Mouse (Mus musculus) granulocyte monocyte progenitor cell, adult 5-6 weeks (primary cell): ENCODE data around the gene Gm49342. TPM values are rescaled to one million over a fixed set of nuclear protein-coding genes. Genes with fewer than 3 reads are reported as not detected.

Experiments
- ATAC-seq: replicated peaks from 2 replicates; pipeline ENCODE4 v1.8.0; 2016; ENCODE audit warnings: mild to moderate bottlenecking, moderate TSS enrichment, inconsistent platforms; ENCODE audit not compliant: poor library complexity, severe bottlenecking
- total RNA-seq, 2 experiments: library from RNA; stranded (forward) in 1 of 2; stranded (reverse) in 1 of 2; fragments of 200-712, 200-1000 nt in 1 of 2; fragments of >200 nt in 1 of 2; fragmentation: Nextera tagmentation in 1 of 2; gene quantifications; 2 replicates each; pipeline ENCODE4 v1.2.3; 2014 to 2017

Gene Gm49342
- total RNA-seq, 2 experiments from 2014 or later: not detected

DNA sequence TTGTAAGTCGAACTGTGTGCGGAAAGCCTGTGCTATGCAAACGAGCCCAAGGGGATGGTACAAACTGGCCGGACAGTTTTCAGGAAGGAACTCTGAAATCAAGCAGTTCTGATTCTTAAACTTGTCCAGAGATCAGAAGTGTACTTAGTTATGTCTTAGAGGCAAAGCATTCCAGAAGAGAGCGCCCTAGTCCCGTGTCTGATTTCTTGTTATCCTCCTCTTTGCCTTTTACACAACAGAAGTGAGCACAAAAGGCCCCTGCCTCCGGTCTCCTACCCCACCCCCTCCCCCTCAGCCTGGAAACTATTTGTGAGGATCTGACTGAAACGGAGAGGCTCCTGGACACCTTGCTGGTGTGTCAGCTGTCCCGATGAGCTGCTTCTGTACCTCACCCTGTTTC is 32.4 kb downstream of the Gm49342 start:
- no peak for ATAC-seq

DNA sequence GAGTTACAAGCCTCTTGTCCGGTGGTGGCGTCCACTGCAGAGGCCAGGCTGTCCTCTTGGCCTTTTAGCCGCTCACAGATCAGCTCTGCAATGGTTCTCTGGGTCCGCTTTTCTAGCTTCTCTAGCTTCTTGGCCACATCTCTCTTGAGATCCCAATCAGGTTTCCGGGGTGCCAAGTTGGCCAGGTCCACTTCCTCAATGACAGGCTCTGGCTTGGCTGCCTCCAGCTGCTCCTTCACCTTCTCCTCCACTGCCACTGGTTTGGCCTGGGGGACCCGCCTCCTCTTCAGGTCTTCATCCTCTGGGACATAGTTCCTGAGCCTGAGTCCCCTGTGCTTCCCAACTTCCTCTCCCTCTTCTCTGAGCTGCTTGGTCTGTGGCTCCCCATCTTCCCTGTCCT is 34.1 kb downstream of the Gm49342 start:
- peak; percentile 74 for ATAC-seq

DNA sequence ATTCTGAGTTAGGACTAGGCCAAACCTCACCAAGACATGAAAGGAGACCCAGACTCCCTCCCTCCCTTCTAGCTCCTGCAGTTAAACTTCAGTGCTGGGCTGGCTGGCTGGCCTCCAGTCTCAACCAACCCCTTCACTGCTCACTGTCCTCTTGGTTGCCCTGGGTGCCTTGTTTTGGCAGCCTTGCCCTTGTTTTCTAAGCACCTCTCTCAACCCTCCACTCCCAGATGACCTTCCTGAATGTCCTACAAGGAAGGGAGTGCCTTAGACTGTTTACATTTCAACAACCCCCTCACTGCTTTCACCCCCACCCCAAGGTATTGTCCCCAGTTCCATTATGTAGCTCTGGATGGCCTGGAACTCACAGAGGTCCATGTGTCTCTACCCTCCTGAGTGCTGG is 35.3 kb downstream of the Gm49342 start:
- no peak for ATAC-seq

DNA sequence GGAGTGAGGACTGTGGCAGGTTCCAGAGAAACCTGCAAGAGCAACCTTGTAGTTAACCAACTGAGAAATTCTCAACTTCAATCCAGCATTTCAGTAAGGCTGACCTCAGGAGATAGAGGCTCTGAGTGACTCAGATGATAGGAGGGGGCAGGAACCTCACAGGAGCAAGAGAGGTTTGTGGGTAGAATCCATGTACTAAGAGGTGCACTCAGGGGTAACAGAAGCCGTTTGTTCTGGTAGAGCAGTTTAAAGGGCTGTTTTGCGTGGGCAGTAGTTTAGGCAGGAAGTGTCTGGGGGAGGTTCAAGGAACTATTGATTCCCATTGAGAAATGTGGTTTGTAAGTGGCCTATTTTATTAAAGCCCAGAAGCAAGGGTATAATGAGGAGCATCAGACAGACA is 36.9 kb downstream of the Gm49342 start:
- ATAC-seq: peak; percentile 20; the same call in 1 of the 2 replicates

DNA sequence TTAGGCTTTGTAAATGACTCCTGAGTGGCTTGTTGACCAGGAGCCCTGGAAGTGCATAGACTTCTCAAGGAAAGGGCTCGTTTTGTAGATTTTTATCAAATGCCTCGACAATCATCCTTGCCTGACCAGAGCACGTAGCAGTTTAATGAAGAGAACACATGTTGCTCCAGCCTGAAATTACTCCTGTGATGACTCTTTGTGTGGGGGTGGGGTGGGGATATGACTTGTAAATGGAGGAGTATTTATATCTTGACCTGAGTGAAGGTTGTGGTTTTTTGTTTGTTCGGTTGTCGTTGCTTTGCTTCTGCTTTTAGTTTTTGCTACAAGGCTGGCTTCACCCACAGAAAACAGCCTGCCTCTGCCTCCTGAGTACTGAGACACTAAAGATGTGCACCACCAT is 37.5 kb downstream of the Gm49342 start:
- no peak for ATAC-seq

DNA sequence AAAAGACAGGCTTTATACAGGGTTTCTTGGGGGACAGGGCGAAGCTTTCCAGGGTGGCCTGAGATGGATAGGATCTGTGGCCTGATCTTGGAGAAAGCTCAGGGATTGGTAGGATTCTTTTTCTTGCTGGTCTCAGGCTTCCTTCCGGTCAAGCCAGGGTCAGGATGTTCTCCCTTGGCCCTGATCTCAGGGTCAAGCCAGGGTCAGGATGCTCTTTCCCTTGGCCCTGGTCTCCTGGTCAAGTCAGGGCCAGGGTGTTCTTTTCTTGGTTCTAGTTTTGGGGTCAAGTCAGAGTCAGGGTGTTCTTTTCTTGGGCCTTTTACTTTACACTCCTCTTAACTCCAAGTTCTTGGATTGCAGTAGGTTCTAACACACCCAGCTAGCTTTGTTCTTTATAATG is 43.4 kb downstream of the Gm49342 start:
- ATAC-seq: no peak

DNA sequence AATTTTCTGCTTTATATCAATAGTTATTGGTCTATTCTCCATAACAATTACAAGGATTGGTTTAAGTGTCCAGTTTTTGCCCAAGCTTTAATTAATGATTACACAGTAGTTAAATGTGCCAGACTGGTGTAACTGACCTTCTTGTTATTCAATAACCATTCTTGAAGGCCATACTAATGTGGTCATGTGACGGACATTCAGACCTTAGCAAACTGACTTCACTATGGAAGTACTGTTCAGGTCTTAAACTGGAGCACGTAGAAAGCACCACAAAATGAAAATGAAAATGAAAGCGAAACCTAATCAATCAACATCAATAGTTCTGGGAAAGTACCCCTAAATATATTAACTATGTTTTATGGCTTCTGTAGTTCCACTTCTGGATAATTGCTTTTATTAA is 46.7 kb downstream of the Gm49342 start:
- ATAC-seq: 0 out of 2 replicates have a peak, but pooled peaks have one; percentile 12

DNA sequence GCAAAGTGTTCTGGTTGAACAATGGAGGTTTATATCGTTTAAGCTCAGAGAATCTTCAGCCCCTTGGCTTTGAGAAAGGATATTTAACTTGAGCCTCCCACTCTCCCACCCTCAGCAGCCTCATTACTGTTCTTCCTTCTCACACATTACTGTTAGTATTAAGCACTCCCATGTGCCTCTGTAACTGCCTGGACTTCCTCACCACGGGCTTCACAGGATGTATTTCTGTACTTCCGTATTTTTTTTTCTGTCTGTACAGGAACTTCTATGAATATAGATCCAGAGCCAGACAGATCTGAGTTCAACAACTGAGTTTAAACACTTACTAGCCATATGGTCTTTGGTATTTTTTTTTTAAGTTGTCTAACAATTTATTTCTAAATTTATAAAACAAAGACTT is 52.8 kb downstream of the Gm49342 start:
- peak; percentile 96 for ATAC-seq

DNA sequence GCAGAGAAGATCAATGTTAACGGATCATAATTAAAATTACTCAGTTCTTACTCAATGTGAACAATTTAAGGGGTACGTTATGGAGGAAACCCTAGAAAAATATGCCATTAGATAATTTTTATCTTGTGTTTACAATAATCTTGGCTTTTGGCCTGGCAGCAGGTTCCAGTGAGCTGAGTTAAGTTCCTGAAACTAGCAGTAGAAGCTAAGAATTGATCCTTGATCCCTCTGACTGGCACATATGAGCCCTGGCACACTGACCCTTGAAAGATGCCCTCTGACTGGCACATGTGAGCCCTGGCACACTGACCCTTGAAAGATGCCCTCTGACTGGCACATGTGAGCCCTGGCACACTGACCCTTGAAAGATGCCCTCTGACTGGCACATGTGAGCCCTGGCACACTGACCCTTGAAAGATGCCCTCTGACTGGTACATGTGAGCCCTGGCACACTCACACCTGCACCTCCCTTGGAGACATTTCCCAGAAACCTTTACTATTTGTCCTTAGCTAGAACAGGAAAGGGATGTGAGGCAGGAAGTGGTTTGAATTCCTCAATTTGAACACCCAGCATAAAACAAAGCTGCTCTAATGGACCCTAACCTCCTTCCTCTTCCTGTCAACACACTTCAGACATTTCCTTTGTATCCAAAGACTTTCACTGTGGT is 53.8 kb downstream of the Gm49342 start:
- peak; percentile 76 for ATAC-seq

DNA sequence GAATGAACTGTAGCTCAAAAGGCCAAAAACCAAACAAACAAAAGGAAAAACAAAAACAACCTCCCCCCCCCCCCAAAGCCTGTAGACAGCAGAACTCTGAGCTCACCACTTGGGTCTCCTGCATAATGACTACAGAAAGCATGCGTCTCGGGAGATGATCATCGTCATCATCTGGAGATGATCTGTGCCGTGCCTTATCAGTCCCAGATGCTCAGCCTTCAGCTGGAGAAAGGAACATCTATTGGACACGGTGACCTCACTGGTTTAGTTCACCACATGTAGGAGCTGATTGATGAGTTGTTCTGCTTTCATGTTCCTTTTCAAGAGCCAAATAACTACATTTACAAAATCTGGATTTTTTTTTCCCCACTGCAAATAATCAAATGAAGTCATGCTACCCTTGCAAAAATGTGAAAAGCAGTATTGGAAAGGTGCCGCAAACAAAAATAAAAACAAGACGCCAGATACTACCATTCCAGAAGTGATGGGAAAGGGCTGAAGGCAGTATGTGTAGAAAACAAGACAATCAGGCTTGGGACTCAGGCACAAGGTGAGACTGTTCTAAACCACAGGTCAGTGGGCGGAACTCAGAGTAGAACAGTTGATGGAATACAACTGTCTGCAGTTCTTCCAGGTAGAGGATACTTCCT is 63.0 kb downstream of the Gm49342 start, which contains the start of gene Rnase10:
TSS of gene Rnase10 (plus strand) at position 600 of the 650 bp plus-strand sequence.
- ATAC-seq: no peak

DNA sequence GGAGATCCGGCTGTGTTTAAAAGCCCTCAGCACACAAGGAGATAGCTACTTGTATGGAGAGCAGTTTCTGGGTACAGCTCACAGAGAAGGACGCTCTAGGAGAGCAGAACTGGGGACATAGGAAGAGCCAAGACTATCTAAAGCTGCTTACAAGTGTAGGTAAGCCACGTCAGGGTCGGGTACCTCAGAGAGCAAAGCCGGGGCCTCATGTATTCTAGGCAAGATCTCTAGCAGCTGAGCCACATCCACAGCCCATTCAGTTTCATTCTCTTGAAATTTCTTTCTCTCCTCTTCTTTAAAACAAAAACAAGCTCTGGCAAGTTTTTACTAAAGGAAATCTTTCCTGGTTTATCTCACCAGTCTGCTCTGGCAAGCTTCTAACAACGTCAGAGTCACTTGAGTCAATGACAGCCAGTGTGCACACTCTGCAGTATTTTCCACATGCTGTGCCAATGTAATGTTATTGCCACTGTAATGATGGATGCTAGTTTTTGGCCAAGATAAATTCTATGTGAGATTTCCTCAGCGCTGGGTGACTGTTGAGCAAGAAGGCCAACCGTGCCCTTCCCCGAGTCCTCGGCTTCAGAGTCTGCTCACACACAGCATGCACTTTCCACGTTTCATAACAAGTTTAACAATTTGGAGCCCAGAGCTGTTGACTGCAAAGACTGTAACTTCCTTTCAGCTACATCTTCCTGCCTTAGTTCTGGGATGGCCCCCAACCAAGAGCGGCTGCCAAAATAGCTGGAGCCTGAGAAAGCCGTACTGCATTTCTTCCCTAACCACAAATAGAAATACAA is 63.8 kb downstream of the Gm49342 start:
- peak; percentile 83 for ATAC-seq

DNA sequence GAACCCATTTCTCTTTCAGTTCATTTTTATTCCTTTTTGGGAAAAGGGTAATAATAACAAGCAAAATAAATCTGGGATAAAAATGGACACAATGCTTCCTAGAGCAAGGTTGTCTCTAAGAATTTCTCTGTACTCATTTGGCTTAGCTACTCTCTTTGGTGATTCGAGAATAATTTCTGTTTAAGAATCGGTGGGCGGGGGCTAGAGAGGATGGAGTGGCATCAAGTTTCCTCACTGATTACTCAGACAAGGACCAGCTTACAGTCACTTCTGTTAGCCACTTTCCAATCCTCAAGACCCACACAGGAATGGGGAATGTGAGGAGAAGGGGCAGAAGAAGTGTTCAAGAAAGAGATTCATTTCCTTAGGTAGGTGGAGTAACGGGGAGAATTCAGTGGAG is 64.5 kb downstream of the Gm49342 start:
- no peak for ATAC-seq

DNA sequence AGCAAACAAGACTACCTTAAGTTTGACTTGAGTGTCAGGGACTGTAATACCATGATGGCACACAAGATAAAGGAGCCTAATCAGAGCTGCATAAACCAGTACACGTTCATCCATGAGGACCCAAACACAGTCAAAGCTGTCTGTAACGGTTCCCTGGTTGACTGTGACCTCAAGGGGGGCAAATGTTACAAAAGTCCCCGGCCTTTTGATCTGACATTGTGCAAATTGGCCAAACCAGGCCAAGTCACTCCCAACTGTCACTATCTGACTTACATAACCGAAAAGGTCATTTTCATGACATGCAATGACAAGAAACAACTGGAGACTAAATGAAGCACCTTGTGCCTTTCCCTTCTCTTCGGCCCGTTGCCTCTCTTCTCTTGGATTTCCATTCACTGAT is 65.3 kb downstream of the Gm49342 start:
- ATAC-seq: peak; percentile 65

Other genes with a start within 250 kb of the Gm49342 start
- not detected in 2 replicates for gene Olfr748, start 237.1 kb upstream of the Gm49342 start, total RNA-seq (2014; fragmentation: Nextera tagmentation)
- gene Olfr748, start 237.1 kb upstream of the Gm49342 start, total RNA-seq (2017): not detected in 2 replicates
- not detected in 2 replicates for gene Olfr749, start 199.4 kb upstream of the Gm49342 start, total RNA-seq (2014; fragmentation: Nextera tagmentation)
- not detected in 2 replicates for gene Olfr749, start 199.4 kb upstream of the Gm49342 start, total RNA-seq (2017)
- gene Ttc5, start 159.0 kb upstream of the Gm49342 start, total RNA-seq (2014; fragmentation: Nextera tagmentation): 43.2 and 47.1 TPM in 2 replicates
- gene Ttc5, start 159.0 kb upstream of the Gm49342 start, total RNA-seq (2017): 39.8 and 54.4 TPM in 2 replicates
- gene Ccnb1ip1, start 136.8 kb upstream of the Gm49342 start, total RNA-seq (2014; fragmentation: Nextera tagmentation): not detected in 2 replicates
- gene Ccnb1ip1, start 136.8 kb upstream of the Gm49342 start, total RNA-seq (2017): not detected in 2 replicates
- gene Parp2, start 136.7 kb upstream of the Gm49342 start, total RNA-seq (2014; fragmentation: Nextera tagmentation): 61.2 and 110 TPM in 2 replicates
- gene Parp2, start 136.7 kb upstream of the Gm49342 start, total RNA-seq (2017): 85.2 and 92.3 TPM in 2 replicates
- gene Tep1, start 74.0 kb upstream of the Gm49342 start, total RNA-seq (2014; fragmentation: Nextera tagmentation): 41.8 and 54.2 TPM in 2 replicates
- gene Tep1, start 74.0 kb upstream of the Gm49342 start, total RNA-seq (2017): 17.4 and 21.1 TPM in 2 replicates
- 0.17 TPM in 1 of 2 replicates, not detected in the other for gene Klhl33, start 47.0 kb upstream of the Gm49342 start, total RNA-seq (2014; fragmentation: Nextera tagmentation)
- 0.10 and 0.73 TPM in 2 replicates for gene Klhl33, start 47.0 kb upstream of the Gm49342 start, total RNA-seq (2017)
- 77.5 and 111 TPM in 2 replicates for gene Osgep, start 19.6 kb upstream of the Gm49342 start, total RNA-seq (2014; fragmentation: Nextera tagmentation)
- 110 and 118 TPM in 2 replicates for gene Osgep, start 19.6 kb upstream of the Gm49342 start, total RNA-seq (2017)
- 214 and 260 TPM in 2 replicates for gene Apex1, start 19.5 kb upstream of the Gm49342 start, total RNA-seq (2014; fragmentation: Nextera tagmentation)
- 202 and 229 TPM in 2 replicates for gene Apex1, start 19.5 kb upstream of the Gm49342 start, total RNA-seq (2017)
- gene Pip4p1, start 13.7 kb upstream of the Gm49342 start, total RNA-seq (2014; fragmentation: Nextera tagmentation): 48.4 and 72.7 TPM in 2 replicates
- 20.9 and 25.0 TPM in 2 replicates for gene Pip4p1, start 13.7 kb upstream of the Gm49342 start, total RNA-seq (2017)
- gene Pnp, start 13.4 kb upstream of the Gm49342 start, total RNA-seq (2014; fragmentation: Nextera tagmentation): 179 and 257 TPM in 2 replicates
- gene Pnp, start 13.4 kb upstream of the Gm49342 start, total RNA-seq (2017): 252 and 259 TPM in 2 replicates
- gene Pnp2, start 11.5 kb downstream of the Gm49342 start, total RNA-seq (2014; fragmentation: Nextera tagmentation): 5.4 and 16.2 TPM in 2 replicates
- gene Pnp2, start 11.5 kb downstream of the Gm49342 start, total RNA-seq (2017): 4.3 and 5.3 TPM in 2 replicates
- gene Rnase10, start 63.2 kb downstream of the Gm49342 start, total RNA-seq (2014; fragmentation: Nextera tagmentation): not detected in 2 replicates
- 2.5 and 3.2 TPM in 2 replicates for gene Rnase10, start 63.2 kb downstream of the Gm49342 start, total RNA-seq (2017)
- not detected in 2 replicates for gene Rnase9, start 97.4 kb downstream of the Gm49342 start, total RNA-seq (2014; fragmentation: Nextera tagmentation)
- not detected in 2 replicates for gene Rnase9, start 97.4 kb downstream of the Gm49342 start, total RNA-seq (2017)
- gene Rnase11, start 105.6 kb downstream of the Gm49342 start, total RNA-seq (2014; fragmentation: Nextera tagmentation): not detected in 2 replicates
- gene Rnase11, start 105.6 kb downstream of the Gm49342 start, total RNA-seq (2017): not detected in 2 replicates
- 6.2 and 27.0 TPM in 2 replicates for gene Rnase12, start 113.1 kb downstream of the Gm49342 start, total RNA-seq (2014; fragmentation: Nextera tagmentation)
- 11.0 and 12.6 TPM in 2 replicates for gene Rnase12, start 113.1 kb downstream of the Gm49342 start, total RNA-seq (2017)
- gene Olfr750, start 129.9 kb downstream of the Gm49342 start, total RNA-seq (2014; fragmentation: Nextera tagmentation): not detected in 2 replicates
- gene Olfr750, start 129.9 kb downstream of the Gm49342 start, total RNA-seq (2017): not detected in 2 replicates
- gene Rnase4, start 146.6 kb downstream of the Gm49342 start, total RNA-seq (2014; fragmentation: Nextera tagmentation): 1.7 and 6.8 TPM in 2 replicates
- 2.5 and 2.9 TPM in 2 replicates for gene Rnase4, start 146.6 kb downstream of the Gm49342 start, total RNA-seq (2017)
- gene Ang, start 146.6 kb downstream of the Gm49342 start, total RNA-seq (2014; fragmentation: Nextera tagmentation): 0.45 TPM in 1 of 2 replicates, not detected in the other
- 1.4 and 1.8 TPM in 2 replicates for gene Ang, start 146.6 kb downstream of the Gm49342 start, total RNA-seq (2017)
- not detected in 2 replicates for gene Eddm3b, start 169.9 kb downstream of the Gm49342 start, total RNA-seq (2014; fragmentation: Nextera tagmentation)
- gene Eddm3b, start 169.9 kb downstream of the Gm49342 start, total RNA-seq (2017): not detected in 2 replicates
- gene Rnase6, start 179.4 kb downstream of the Gm49342 start, total RNA-seq (2014; fragmentation: Nextera tagmentation): 1.2 and 6.1 TPM in 2 replicates
- 8.2 and 10.0 TPM in 2 replicates for gene Rnase6, start 179.4 kb downstream of the Gm49342 start, total RNA-seq (2017)
- gene Rnase1, start 202.3 kb downstream of the Gm49342 start, total RNA-seq (2014; fragmentation: Nextera tagmentation): not detected in 2 replicates
- not detected in 2 replicates for gene Rnase1, start 202.3 kb downstream of the Gm49342 start, total RNA-seq (2017)
- not detected in 2 replicates for gene Rnase2b, start 217.7 kb downstream of the Gm49342 start, total RNA-seq (2014; fragmentation: Nextera tagmentation)
- not detected in 2 replicates for gene Rnase2b, start 217.7 kb downstream of the Gm49342 start, total RNA-seq (2017)